Mouse (Mus musculus) hindbrain, embryonic 11.5 days (tissue): ENCODE data around the gene Nup210. TPM values are rescaled to one million over a fixed set of nuclear protein-coding genes. Genes with fewer than 3 reads are reported as not detected.

Experiments
- ATAC-seq: fragments of 200-750 bp; cut with Nextera tagmentation; 2 replicates; pipeline ENCODE4 v1.8.0; 2017; ENCODE audit warnings: mild to moderate bottlenecking, moderate TSS enrichment, moderate library complexity; ENCODE audit not compliant: low FRiP score
- DNase-seq: peaks from one replicate; pipeline ENCODE4 v3.0.0-alpha.2; 2015; ENCODE audit warnings: low spot score
- H3K27ac ChIP-seq: fragments of 300-500 bp; sonication (generic); 2 replicates; pipeline ENCODE4 v1.5.1; 2014; ENCODE audit warnings: mild to moderate bottlenecking, low read depth, low read length
- H3K27me3 ChIP-seq: fragments of 300-500 bp; sonication (generic); 2 replicates; pipeline ENCODE4 v1.6.1; 2014; ENCODE audit warnings: mild to moderate bottlenecking, low read length, moderate library complexity, mixed read lengths; ENCODE audit not compliant: control insufficient read depth, insufficient read depth
- H3K36me3 ChIP-seq: fragments of 300-500 bp; sonication (generic); 2 replicates; pipeline ENCODE4 v1.6.1; 2014; ENCODE audit warnings: mild to moderate bottlenecking, low read length, moderate library complexity, mixed read lengths; ENCODE audit not compliant: control insufficient read depth, insufficient read depth
- H3K4me1 ChIP-seq: fragments of 300-500 bp; sonication (generic); replicated peaks from 2 replicates; pipeline ENCODE4 v1.6.1; 2014; ENCODE audit warnings: low read length, mixed read lengths; ENCODE audit not compliant: control insufficient read depth, insufficient read depth
- H3K4me2 ChIP-seq: fragments of 300-500 bp; sonication (generic); replicated peaks from 2 replicates; pipeline ENCODE4 v1.6.1; 2014; ENCODE audit warnings: mild to moderate bottlenecking, low read depth, low read length
- H3K4me3 ChIP-seq: fragments of 300-500 bp; sonication (generic); 2 replicates; pipeline ENCODE4 v1.5.1; 2014; ENCODE audit warnings: low read depth, low read length
- H3K9ac ChIP-seq: fragments of 300-500 bp; sonication (generic); 2 replicates; pipeline ENCODE4 v1.6.1; 2014; ENCODE audit warnings: low read depth, low read length
- H3K9me3 ChIP-seq: fragments of 300-500 bp; sonication (generic); 2 replicates; pipeline ENCODE4 v1.6.1; 2016; ENCODE audit warnings: low read length; ENCODE audit not compliant: control insufficient read depth
- WGBS: fragments of 180-500 bp; shearing (Covaris S2); extraction: QIAGEN DNeasy Blood & Tissue Kit; methylation state at CpG from one replicate; pipeline ENCODE4 v1.1.7; 2014; 5-methylcytosine and 5-hydroxymethylcytosine counted together
- polyA plus RNA-seq: library from polyadenylated mRNA; unstranded; fragments of >200 nt; fragmentation: Nextera tagmentation; extraction: Ambion mirVana; gene quantifications from 2 replicates; pipeline ENCODE4 v1.2.1, GENCODE M21; 2014

Gene Nup210
- 11.9 and 12.3 TPM in 2 replicates for polyA plus RNA-seq

- Histone ChIP-seq H3K4me3 (peak within 1 kb of the TSS; percentile 70), H3K9me3 (no peaks in the 10 kb centered on the region), H3K4me1 (peaks cover 10% of the 10 kb centered on the region), H3K36me3 (no peaks in the 10 kb centered on the region), H3K27ac (peak within 1 kb of the TSS; percentile 77), H3K9ac (peak within 1 kb of the TSS; percentile 78), H3K27me3 (no peaks in the 10 kb centered on the region), H3K4me2 (peak within 1 kb of the TSS; percentile 97)
- ATAC-seq (peak; percentile 95), DNase-seq (peak; percentile 94)
- WGBS: 0% methylated on average over 88 of the region's 93 CpGs
These were observed at the start of gene Nup210 for GRCm38 (mm10) chr6:91116244-91117145. Nup210 (minus strand) TSS chr6:91116829.

- peak; percentile 88 for DNase-seq
- no peak overlapping the region for H3K4me2 ChIP-seq
- no peaks in the 10 kb centered on the region for H3K27me3 ChIP-seq
- H3K9me3 ChIP-seq: no peaks in the 10 kb centered on the region
- H3K4me3 ChIP-seq: no peak overlapping the region
- H3K4me1 ChIP-seq: no peaks in the 10 kb centered on the region
- peak; percentile 29; the same call in 1 of the 2 replicates for ATAC-seq
- no peaks in the 10 kb centered on the region for H3K36me3 ChIP-seq
- H3K9ac ChIP-seq: no peak overlapping the region
- WGBS: 34% methylated on average over 3 of the region's 3 CpGs
- H3K27ac ChIP-seq: no peak overlapping the region
These were observed 48.6 kb upstream of the Nup210 start for GRCm38 (mm10) chr6:91165210-91165609.

DNA sequence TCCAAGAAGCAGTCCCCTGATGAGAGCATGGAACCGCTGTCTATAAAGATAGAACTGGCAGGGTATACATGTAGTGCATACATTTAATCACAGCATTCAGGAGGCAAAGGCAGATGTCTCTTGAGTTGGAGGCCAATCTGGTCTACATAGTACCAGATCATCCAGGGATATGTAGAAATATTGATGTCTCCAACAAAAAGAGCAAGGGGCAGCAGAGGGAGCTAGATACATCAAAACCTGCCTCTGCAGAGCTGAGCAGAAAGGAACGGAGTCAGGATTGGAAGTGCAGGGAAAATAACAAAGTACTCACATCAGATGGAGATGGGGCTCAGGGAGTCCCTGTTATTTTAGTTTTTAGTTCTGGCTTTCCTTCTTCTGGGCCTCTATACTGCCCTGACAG, 48.0 kb upstream of the Nup210 start:
- Histone ChIP-seq H3K4me2 (no peak overlapping the region), H3K36me3 (no peaks in the 10 kb centered on the region), H3K4me3 (no peak overlapping the region), H3K4me1 (no peaks in the 10 kb centered on the region), H3K9me3 (no peaks in the 10 kb centered on the region), H3K9ac (no peak overlapping the region), H3K27me3 (no peaks in the 10 kb centered on the region), H3K27ac (no peak overlapping the region)
- DNase-seq: no peak
- ATAC-seq: no peak
- 77% methylated on average over 2 of the region's 2 CpGs for WGBS

DNA sequence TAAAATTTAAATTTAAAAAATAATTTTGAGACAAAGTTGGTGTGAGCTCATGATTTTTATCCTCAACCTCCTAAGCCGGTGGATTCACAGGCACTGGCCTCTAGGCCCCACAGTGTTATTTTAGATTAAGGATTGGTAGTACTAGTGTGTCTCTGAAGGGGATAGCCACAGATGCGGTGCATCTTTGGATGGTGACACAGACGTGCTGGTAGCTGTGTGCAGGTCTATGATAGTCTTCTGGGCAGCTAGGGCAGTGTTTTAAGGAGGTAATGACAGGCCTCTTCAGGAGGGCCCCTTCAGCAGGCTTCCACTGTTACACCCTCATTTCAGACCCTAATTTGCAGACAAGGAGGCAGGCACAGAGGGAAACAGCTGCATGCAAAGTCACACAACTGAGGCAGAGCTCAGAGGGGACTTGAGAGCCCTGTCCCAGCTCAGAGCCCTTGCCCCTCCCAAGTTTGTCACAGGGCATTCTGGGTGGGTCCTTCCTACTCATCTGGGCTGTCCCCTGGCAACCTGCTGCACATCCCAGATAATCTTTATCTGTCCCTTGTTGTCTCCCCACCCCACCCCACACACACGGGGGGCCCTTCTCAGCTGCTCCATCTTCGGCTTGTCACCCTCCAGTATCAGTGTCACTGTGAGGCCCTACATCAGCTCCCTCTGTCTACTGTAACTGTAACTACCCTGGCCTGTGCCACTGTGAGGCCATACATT, 46.7 kb upstream of the Nup210 start:
- no peaks in the 10 kb centered on the region for H3K36me3 ChIP-seq
- H3K4me2 ChIP-seq: no peak overlapping the region
- no peaks in the 10 kb centered on the region for H3K4me1 ChIP-seq
- H3K27ac ChIP-seq: no peak overlapping the region
- H3K9ac ChIP-seq: no peak overlapping the region
- WGBS: 83% methylated on average over 5 of the region's 5 CpGs
- H3K27me3 ChIP-seq: no peaks in the 10 kb centered on the region
- DNase-seq (no peak), ATAC-seq (peak; percentile 49; the same call in 1 of the 2 replicates)
- no peaks in the 10 kb centered on the region for H3K9me3 ChIP-seq
- no peak overlapping the region for H3K4me3 ChIP-seq

DNA sequence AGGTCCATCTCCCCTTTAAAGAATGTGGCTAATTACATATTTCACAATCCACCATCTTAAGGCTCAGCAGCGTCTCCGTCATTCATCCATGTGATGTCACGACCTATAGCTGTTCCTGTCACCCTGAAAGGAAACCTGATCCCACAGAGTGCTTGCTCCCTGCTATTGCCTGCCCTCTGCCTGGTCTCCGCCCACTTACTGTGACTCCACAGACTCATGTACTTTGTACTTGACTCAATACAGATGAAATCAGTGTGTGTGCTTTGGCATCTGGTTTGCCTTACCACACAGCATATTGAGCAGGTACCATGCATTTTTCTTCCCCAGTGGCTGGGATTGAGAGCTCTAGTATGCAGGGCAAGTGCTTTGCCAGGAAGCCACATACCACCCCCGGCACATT, 45.7 kb upstream of the Nup210 start:
- Histone ChIP-seq H3K9me3 (no peaks in the 10 kb centered on the region), H3K36me3 (no peaks in the 10 kb centered on the region), H3K4me3 (no peak overlapping the region), H3K4me1 (peaks cover 5% of the 10 kb centered on the region; the same call in 1 of the 2 replicates), H3K27ac (no peak overlapping the region), H3K9ac (no peak overlapping the region), H3K4me2 (no peak overlapping the region), H3K27me3 (no peaks in the 10 kb centered on the region)
- 82% methylated on average over 5 of the region's 5 CpGs for WGBS
- DNase-seq (no peak), ATAC-seq (no peak)

- Histone ChIP-seq H3K36me3 (no peaks in the 10 kb centered on the region), H3K4me2 (no peak overlapping the region), H3K27me3 (no peaks in the 10 kb centered on the region), H3K27ac (no peak overlapping the region), H3K4me3 (no peak overlapping the region), H3K9ac (no peak overlapping the region), H3K9me3 (no peaks in the 10 kb centered on the region), H3K4me1 (peaks cover 5% of the 10 kb centered on the region; the same call in 1 of the 2 replicates)
- WGBS: 79% methylated on average over 6 of the region's 6 CpGs
- no peak for DNase-seq
- no peak for ATAC-seq
These were observed 45.0 kb upstream of the Nup210 start for GRCm38 (mm10) chr6:91161506-91162235.

DNA sequence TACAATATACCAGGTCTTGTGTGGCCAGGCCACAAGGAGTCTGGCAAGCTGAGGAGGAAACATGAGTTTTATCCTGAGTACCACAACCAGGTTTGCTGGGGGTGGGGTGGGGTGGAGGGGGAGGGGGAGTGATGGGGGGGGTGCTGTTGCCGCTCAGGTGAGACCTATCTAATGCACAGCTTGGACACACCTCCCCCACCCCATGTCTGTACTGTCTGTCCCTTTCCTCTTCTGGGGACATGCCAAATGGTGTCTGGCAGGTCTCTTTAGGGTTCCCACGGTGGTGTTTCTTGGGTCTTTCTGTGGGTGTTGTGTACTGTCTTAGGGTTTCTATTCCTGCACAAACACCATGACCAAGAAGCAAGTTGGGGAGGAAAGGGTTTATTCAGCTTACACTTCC, 44.3 kb upstream of the Nup210 start:
- Histone ChIP-seq H3K4me1 (peaks cover 5% of the 10 kb centered on the region), H3K27ac (no peak overlapping the region)
- 87% methylated on average over 2 of the region's 2 CpGs for WGBS

DNA sequence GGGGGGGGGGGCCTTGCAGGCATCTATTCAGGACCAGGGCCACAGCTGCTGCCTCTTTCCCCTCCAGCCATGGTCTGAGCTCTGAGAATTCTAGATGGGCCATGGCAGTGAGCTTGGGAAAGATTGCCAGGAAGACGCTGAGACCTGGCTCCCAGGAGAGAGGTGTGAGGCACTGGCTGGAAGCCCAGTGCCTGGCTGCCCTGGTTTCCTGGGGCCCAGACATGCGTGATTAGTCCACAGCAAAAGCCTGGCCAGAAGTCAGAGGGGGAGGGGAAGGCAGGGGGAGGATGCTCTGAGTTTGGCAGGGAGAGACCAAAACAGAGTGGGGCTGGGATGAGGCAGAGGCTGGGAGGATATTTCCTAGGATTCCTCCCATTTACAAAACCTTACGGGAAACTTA, 43.8 kb upstream of the Nup210 start:
- peaks cover 5% of the 10 kb centered on the region for H3K4me1 ChIP-seq
- ATAC-seq (no peak), DNase-seq (no peak)
- 48% methylated on average over 3 of the region's 3 CpGs for WGBS
- H3K4me3 ChIP-seq: no peak overlapping the region
- H3K9ac ChIP-seq: no peak overlapping the region
- no peaks in the 10 kb centered on the region for H3K9me3 ChIP-seq
- H3K4me2 ChIP-seq: no peak overlapping the region
- no peaks in the 10 kb centered on the region for H3K27me3 ChIP-seq
- H3K27ac ChIP-seq: no peak overlapping the region
- H3K36me3 ChIP-seq: no peaks in the 10 kb centered on the region

More for the DNA sequence above, 44.3 kb upstream of the Nup210 start:
- Histone ChIP-seq H3K36me3 (no peaks in the 10 kb centered on the region), H3K9ac (no peak overlapping the region), H3K4me2 (no peak overlapping the region), H3K4me3 (no peak overlapping the region), H3K9me3 (no peaks in the 10 kb centered on the region), H3K27me3 (no peaks in the 10 kb centered on the region)
- DNase-seq: no peak
- no peak for ATAC-seq
